Mouse (Mus musculus) ES-Bruce4 (cell line): Measurements from ENCODE around the gene Ubp1. TPM values are rescaled to one million over a fixed set of nuclear protein-coding genes. Genes with fewer than 3 reads are reported as not detected.

ENCODE experiments used
- H3K27ac ChIP-seq: 2 replicates; pipeline ENCODE4 v1.5.1; 2012; ENCODE audit warnings: low read length, inconsistent platforms; ENCODE audit not compliant: insufficient read depth
- H3K27me3 ChIP-seq: 2 replicates; pipeline ENCODE4 v1.6.1; 2012; ENCODE audit warnings: mild to moderate bottlenecking, low read length, inconsistent platforms; ENCODE audit not compliant: control insufficient read depth, poor library complexity, insufficient read depth, severe bottlenecking
- H3K36me3 ChIP-seq: 2 replicates; pipeline ENCODE4 v1.6.1; 2012; ENCODE audit warnings: inconsistent platforms, mild to moderate bottlenecking, low read length, moderate library complexity; ENCODE audit not compliant: control insufficient read depth, poor library complexity, insufficient read depth, severe bottlenecking
- H3K4me1 ChIP-seq: one replicate; pipeline ENCODE4 v1.8.1; 2011; ENCODE audit warnings: low read length; ENCODE audit not compliant: control insufficient read depth, insufficient read depth
- H3K4me3 ChIP-seq: 2 replicates; pipeline ENCODE4 v1.5.1; 2011; ENCODE audit warnings: low read depth, mild to moderate bottlenecking, low read length
- H3K9ac ChIP-seq: 2 replicates; pipeline ENCODE4 v1.6.1; 2012; ENCODE audit warnings: low read depth, mild to moderate bottlenecking, inconsistent platforms; ENCODE audit not compliant: poor library complexity, severe bottlenecking
- H3K9me3 ChIP-seq: replicated peaks from 2 replicates; pipeline ENCODE4 v1.6.1; 2012; ENCODE audit warnings: mild to moderate bottlenecking, low read length, inconsistent platforms; ENCODE audit not compliant: control insufficient read depth, poor library complexity, insufficient read depth, severe bottlenecking
- CTCF ChIP-seq: IDR thresholded peaks from one replicate; pipeline ENCODE4 v1.8.1; 2011; ENCODE audit warnings: low read depth, low read length
- EP300 ChIP-seq: IDR thresholded peaks from 2 replicates; pipeline ENCODE4 v1.6.1; 2011; ENCODE audit warnings: low read depth, low read length; ENCODE audit not compliant: insufficient read depth
- POLR2A ChIP-seq: IDR thresholded peaks from one replicate; pipeline ENCODE4 v1.8.1; 2011; ENCODE audit warnings: low read length; ENCODE audit not compliant: insufficient read depth
- polyA plus RNA-seq: library from polyadenylated mRNA; stranded (reverse); fragments of >200 nt; gene quantifications from 2 replicates; pipeline ENCODE4 v1.2.4, GENCODE M21; 2011; ENCODE audit warnings: low read depth; ENCODE audit not compliant: missing spikeins, insufficient read depth, insufficient read length

Ubp1 gene
- polyA plus RNA-seq, 1 experiment = 111 TPM

GRCm38 (mm10) chr9:113971615-113972014 is 40.9 kb downstream of the Ubp1 start:
- TF ChIP-seq CTCF = no peak
- TF ChIP-seq POLR2A = no peak
- no peak for TF ChIP-seq EP300
- H3K4me1 ChIP-seq = no peaks in the 10 kb centered on the region

GRCm38 (mm10) chr9:113973857-113974256 is 43.1 kb downstream of the Ubp1 start:
- Histone ChIP-seq H3K27me3 (no peaks in the 10 kb centered on the region), H3K9me3 (no peaks in the 10 kb centered on the region), H3K4me3 (no peak overlapping the region), H3K9ac (no peak overlapping the region), H3K27ac (no peak overlapping the region), H3K36me3 (peaks cover 59% of the 10 kb centered on the region), H3K4me1 (no peaks in the 10 kb centered on the region)
- TF ChIP-seq CTCF = no peak
- TF ChIP-seq POLR2A = no peak
- TF ChIP-seq EP300 = no peak

More at GRCm38 (mm10) chr9:113971615-113972014, 40.9 kb downstream of the Ubp1 start:
- H3K4me3 ChIP-seq = no peak overlapping the region
- H3K36me3 ChIP-seq = peaks cover 68% of the 10 kb centered on the region
- H3K9ac ChIP-seq = no peak overlapping the region
- no peaks in the 10 kb centered on the region for H3K27me3 ChIP-seq
- H3K9me3 ChIP-seq = no peaks in the 10 kb centered on the region
- H3K27ac ChIP-seq = no peak overlapping the region

GRCm38 (mm10) chr9:113974945-113975344 is 44.2 kb downstream of the Ubp1 start:
- Histone ChIP-seq H3K27me3 (no peaks in the 10 kb centered on the region), H3K36me3 (peaks cover 49% of the 10 kb centered on the region)

GRCm38 (mm10) chr9:113975442-113975841 is 44.7 kb downstream of the Ubp1 start:
- Histone ChIP-seq H3K9ac (no peak overlapping the region), H3K4me1 (no peaks in the 10 kb centered on the region), H3K36me3 (peaks cover 47% of the 10 kb centered on the region), H3K4me3 (no peak overlapping the region), H3K27me3 (no peaks in the 10 kb centered on the region), H3K9me3 (no peaks in the 10 kb centered on the region), H3K27ac (no peak overlapping the region)
- TF ChIP-seq CTCF (no peak), POLR2A (no peak), EP300 (no peak)

More at GRCm38 (mm10) chr9:113974945-113975344, 44.2 kb downstream of the Ubp1 start:
- TF ChIP-seq EP300 = no peak
- TF ChIP-seq CTCF = no peak
- Histone ChIP-seq H3K9me3 (no peaks in the 10 kb centered on the region), H3K27ac (no peak overlapping the region), H3K4me1 (no peaks in the 10 kb centered on the region), H3K4me3 (no peak overlapping the region), H3K9ac (no peak overlapping the region)

- TF ChIP-seq POLR2A (no peak), CTCF (no peak), EP300 (no peak)
- Histone ChIP-seq H3K4me1 (no peaks in the 10 kb centered on the region), H3K4me3 (no peak overlapping the region), H3K9ac (no peak overlapping the region), H3K36me3 (peaks cover 42% of the 10 kb centered on the region), H3K27me3 (no peaks in the 10 kb centered on the region), H3K9me3 (no peaks in the 10 kb centered on the region), H3K27ac (no peak overlapping the region)
Measured at GRCm38 (mm10) chr9:113976264-113976663, 45.5 kb downstream of the Ubp1 start.

GRCm38 (mm10) chr9:113977225-113977840 is 46.6 kb downstream of the Ubp1 start:
- TF ChIP-seq POLR2A = no peak
- no peak for TF ChIP-seq EP300
- no peak for TF ChIP-seq CTCF
- Histone ChIP-seq H3K27me3 (no peaks in the 10 kb centered on the region), H3K4me1 (no peaks in the 10 kb centered on the region), H3K9me3 (no peaks in the 10 kb centered on the region), H3K27ac (no peak overlapping the region), H3K4me3 (no peak overlapping the region), H3K9ac (no peak overlapping the region), H3K36me3 (peaks cover 39% of the 10 kb centered on the region)
